Mouse (Mus musculus) liver, embryonic 16.5 days (tissue): Measurements from ENCODE around the gene St6galnac6. TPM values are rescaled to one million over a fixed set of nuclear protein-coding genes. Genes with fewer than 3 reads are reported as not detected.
A peak's percentile ranks its signal among the peaks of the same experiment; 100 is the strongest.

Experiments
- ATAC-seq: fragments of 200-750 bp; cut with Nextera tagmentation; 2 replicates; pipeline ENCODE4 v1.8.0; 2017; ENCODE audit warnings: low read depth, mild to moderate bottlenecking, moderate number of reproducible peaks, moderate library complexity
- H3K27ac ChIP-seq: fragments of 300-500 bp; sonication (generic); 2 replicates; pipeline ENCODE4 v1.5.1; 2014; ENCODE audit warnings: mild to moderate bottlenecking, low read length
- H3K27me3 ChIP-seq: fragments of 300-500 bp; sonication (generic); 2 replicates; pipeline ENCODE4 v1.6.1; 2014; ENCODE audit warnings: low read depth, low read length, mixed read lengths; ENCODE audit not compliant: control insufficient read depth, insufficient read depth
- H3K36me3 ChIP-seq: fragments of 300-500 bp; sonication (generic); 2 replicates; pipeline ENCODE4 v1.6.1; 2014; ENCODE audit warnings: mild to moderate bottlenecking; ENCODE audit not compliant: control insufficient read depth, insufficient read depth
- H3K4me1 ChIP-seq: fragments of 300-500 bp; sonication (generic); 2 replicates; pipeline ENCODE4 v1.6.1; 2014; ENCODE audit warnings: low read depth, low read length, mixed read lengths; ENCODE audit not compliant: control insufficient read depth
- H3K4me2 ChIP-seq: fragments of 300-500 bp; sonication (generic); 2 replicates; pipeline ENCODE4 v1.6.1; 2014; ENCODE audit warnings: low read depth, low read length, mixed read lengths
- H3K4me3 ChIP-seq: fragments of 300-500 bp; sonication (generic); 2 replicates; pipeline ENCODE4 v1.5.1; 2014; ENCODE audit warnings: low read depth, mild to moderate bottlenecking, low read length
- H3K9ac ChIP-seq: fragments of 300-500 bp; sonication (generic); 2 replicates; pipeline ENCODE4 v1.6.1; 2014; ENCODE audit warnings: low read depth, low read length
- H3K9me3 ChIP-seq: fragments of 300-500 bp; sonication (generic); replicated peaks from 2 replicates; pipeline ENCODE4 v1.6.1; 2016; ENCODE audit warnings: low read length; ENCODE audit not compliant: control insufficient read depth
- WGBS: fragments of 180-500 bp; shearing (Covaris S2); extraction: QIAGEN DNeasy Blood & Tissue Kit; methylation state at CpG from one replicate; pipeline ENCODE4 v1.1.7; 2014; ENCODE audit not compliant: insufficient replicate concordance; 5-methylcytosine and 5-hydroxymethylcytosine counted together
- microRNA counts: library from miRNA; unstranded; fragments of <30 nt; microRNA quantifications from one replicate; lab custom pipeline; 2016
- microRNA-seq: library from miRNA; unstranded; fragments of <30 nt; microRNA quantifications from one replicate; pipeline ENCODE4, GENCODE M21; 2016
- polyA plus RNA-seq: library from polyadenylated mRNA; unstranded; fragments of >200 nt; fragmentation: Nextera tagmentation; extraction: Ambion mirVana; gene quantifications from 2 replicates; pipeline ENCODE4 v1.2.1, GENCODE M21; 2015

The St6galnac6 gene
- polyA plus RNA-seq, 1 experiment from 2014 or later = 12.8 TPM

DNA sequence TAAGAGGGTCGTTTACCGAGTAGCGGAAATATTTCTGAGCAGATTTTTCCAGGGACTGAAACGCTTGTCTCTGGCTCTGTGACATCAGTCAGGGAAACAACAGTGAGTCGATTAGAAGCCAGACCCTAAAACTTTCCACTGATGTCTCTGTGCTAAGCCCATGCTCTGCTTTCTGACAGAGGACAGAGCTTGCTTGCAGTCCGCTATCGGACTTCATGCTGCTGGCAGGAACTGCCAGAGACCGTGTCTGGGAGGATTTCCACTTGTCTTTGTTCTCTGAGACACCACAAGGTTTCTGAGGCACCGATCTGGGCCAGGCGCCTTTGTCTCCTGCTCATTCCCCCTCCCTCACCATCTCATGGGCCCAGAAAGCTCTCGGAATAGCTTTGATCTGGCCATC, 68.3 kb downstream of the St6galnac6 start:
- H3K9me3 ChIP-seq = no peaks in the 10 kb centered on the region
- peaks cover 7% of the 10 kb centered on the region for H3K4me1 ChIP-seq
- 65% methylated on average over 11 of the region's 11 CpGs for WGBS
- H3K4me3 ChIP-seq = no peak overlapping the region
- no peak for ATAC-seq
- no peak overlapping the region for H3K4me2 ChIP-seq
- no peaks in the 10 kb centered on the region for H3K36me3 ChIP-seq
- no peak overlapping the region for H3K9ac ChIP-seq
- no peak overlapping the region for H3K27ac ChIP-seq
- no peaks in the 10 kb centered on the region for H3K27me3 ChIP-seq

GRCm38 (mm10) chr2:32668176-32668575, 68.7 kb downstream of the St6galnac6 start:
- no peak overlapping the region for H3K9ac ChIP-seq
- no peak overlapping the region for H3K4me2 ChIP-seq
- H3K36me3 ChIP-seq = no peaks in the 10 kb centered on the region
- no peak overlapping the region for H3K4me3 ChIP-seq
- no peaks in the 10 kb centered on the region for H3K9me3 ChIP-seq
- no peak for ATAC-seq
- peaks cover 11% of the 10 kb centered on the region for H3K4me1 ChIP-seq
- H3K27ac ChIP-seq = no peak overlapping the region
- 75% methylated on average over 7 of the region's 7 CpGs for WGBS
- H3K27me3 ChIP-seq = no peaks in the 10 kb centered on the region

- no peaks in the 10 kb centered on the region for H3K27me3 ChIP-seq
- H3K4me3 ChIP-seq = no peak overlapping the region
- H3K36me3 ChIP-seq = no peaks in the 10 kb centered on the region
- H3K4me1 ChIP-seq = peaks cover 17% of the 10 kb centered on the region
- no peak overlapping the region for H3K9ac ChIP-seq
- H3K27ac ChIP-seq = no peak overlapping the region
- ATAC-seq = peak; percentile 33; the same call in 1 of the 2 replicates
- no peaks in the 10 kb centered on the region for H3K9me3 ChIP-seq
- no peak overlapping the region for H3K4me2 ChIP-seq
- 27% methylated on average over 3 of the region's 3 CpGs for WGBS
Observed at GRCm38 (mm10) chr2:32669876-32670275, 70.4 kb downstream of the St6galnac6 start.

MicroRNAs within 50 kb of the gene (microRNA counts, 519-probe panel; counts per million panel counts)
- 60.7 counts per million for microRNA mmu-miR-1954 (lab: Ali Mortazavi, UCI)

Small RNA genes lying within 50 kb of the gene (microRNA-seq; reads per million reads assigned to microRNA genes)
- not detected for gene Mir1954

Other genes with a start within 250 kb of the St6galnac6 start
- gene Ciz1, start 247.4 kb upstream of the St6galnac6 start, polyA plus RNA-seq = 15.1 and 18.8 TPM in 2 replicates
- 0.25 and 0.52 TPM in 2 replicates for gene Dnm1, start 246.4 kb upstream of the St6galnac6 start, polyA plus RNA-seq
- gene 1110008P14Rik, start 217.8 kb upstream of the St6galnac6 start, polyA plus RNA-seq = 20.2 and 21.6 TPM in 2 replicates
- gene Lcn2, start 211.5 kb upstream of the St6galnac6 start, polyA plus RNA-seq = 212 and 273 TPM in 2 replicates
- gene Ptges2, start 203.8 kb upstream of the St6galnac6 start, polyA plus RNA-seq = 9.4 and 11.0 TPM in 2 replicates
- 1.9 and 2.0 TPM in 2 replicates for gene Naif1, start 149.3 kb upstream of the St6galnac6 start, polyA plus RNA-seq
- gene Slc25a25, start 148.3 kb upstream of the St6galnac6 start, polyA plus RNA-seq = 9.5 and 9.7 TPM in 2 replicates
- gene Fam102a, start 64.4 kb upstream of the St6galnac6 start, polyA plus RNA-seq = 1.6 TPM in 2 replicates
- 44.8 and 47.9 TPM in 2 replicates for gene Dpm2, start 28.9 kb upstream of the St6galnac6 start, polyA plus RNA-seq
- not detected in 2 replicates for gene Pip5kl1, start 24.9 kb upstream of the St6galnac6 start, polyA plus RNA-seq
- gene 9430097D07Rik, start 24.0 kb upstream of the St6galnac6 start, polyA plus RNA-seq = 0.06 TPM in 1 of 2 replicates, not detected in the other
- 6.0 and 7.4 TPM in 2 replicates for gene St6galnac4, start 12.6 kb upstream of the St6galnac6 start, polyA plus RNA-seq
- 3.4 and 7.9 TPM in 2 replicates for gene Ak1, start 22.0 kb downstream of the St6galnac6 start, polyA plus RNA-seq
- gene Eng, start 46.9 kb downstream of the St6galnac6 start, polyA plus RNA-seq = 25.9 and 29.3 TPM in 2 replicates
- 49.7 and 56.2 TPM in 2 replicates for gene Fpgs, start 104.4 kb downstream of the St6galnac6 start, polyA plus RNA-seq
- gene Cdk9, start 113.4 kb downstream of the St6galnac6 start, polyA plus RNA-seq = 40.2 and 43.8 TPM in 2 replicates
- gene Sh2d3c, start 121.3 kb downstream of the St6galnac6 start, polyA plus RNA-seq = 7.1 and 8.6 TPM in 2 replicates
- gene 6330409D20Rik, start 141.3 kb downstream of the St6galnac6 start, polyA plus RNA-seq = not detected in 2 replicates
- 25.7 and 26.1 TPM in 2 replicates for gene Tor2a, start 157.5 kb downstream of the St6galnac6 start, polyA plus RNA-seq
- gene Ttc16, start 175.9 kb downstream of the St6galnac6 start, polyA plus RNA-seq = 0.07 and 0.11 TPM in 2 replicates
- 1.2 TPM in 2 replicates for gene Ptrh1, start 176.1 kb downstream of the St6galnac6 start, polyA plus RNA-seq
- 0.05 TPM in 1 of 2 replicates, not detected in the other for gene Cfap157, start 184.7 kb downstream of the St6galnac6 start, polyA plus RNA-seq
- 2.6 and 2.9 TPM in 2 replicates for gene Stxbp1, start 247.5 kb downstream of the St6galnac6 start, polyA plus RNA-seq